Mouse (Mus musculus): ENCODE measurements around the gene Rabep1. TPM values are rescaled to one million over a fixed set of nuclear protein-coding genes. Genes with fewer than 3 reads are reported as not detected.

Gene Rabep1
- polyA plus RNA-seq, 1 experiment from 2014 or later = 29.5 TPM

- no peaks in the 10 kb centered on the region for H3K36me3 ChIP-seq (ENCODE audit: insufficient read depth, low read length)
- ATAC-seq (ENCODE audit: low FRiP score, low TSS enrichment) = no peak
- H3K9me3 ChIP-seq (ENCODE audit: low read length) = no peaks in the 10 kb centered on the region
- no peaks in the 10 kb centered on the region for H3K4me1 ChIP-seq (ENCODE audit: insufficient read depth, low read length)
- no peaks in the 10 kb centered on the region for H3K27me3 ChIP-seq (ENCODE audit: insufficient read depth, low read length)
- 8% methylated on average over 1 of the region's 1 CpGs for WGBS
- H3K27ac ChIP-seq (ENCODE audit: low read length) = no peak overlapping the region
- H3K9ac ChIP-seq (replicated peaks; ENCODE audit: low read length) = no peak overlapping the region
- H3K4me3 ChIP-seq (ENCODE audit: low read length) = no peak overlapping the region
- no peak overlapping the region for H3K4me2 ChIP-seq (replicated peaks; ENCODE audit: low read depth, low read length)
These were observed 35.6 kb upstream of the Rabep1 start for GRCm38 (mm10) chr11:70809011-70809410.

GRCm38 (mm10) chr11:70811041-70811440 is 33.5 kb upstream of the Rabep1 start:
- WGBS = 80% methylated on average over 5 of the region's 5 CpGs
- ATAC-seq (ENCODE audit: low FRiP score, low TSS enrichment) = no peak

GRCm38 (mm10) chr11:70811471-70812240 is 32.9 kb upstream of the Rabep1 start:
- WGBS = 80% methylated on average over 13 of the region's 13 CpGs
- H3K4me3 ChIP-seq (ENCODE audit: low read length) = no peak overlapping the region
- no peak overlapping the region for H3K27ac ChIP-seq (ENCODE audit: low read length)
- no peak overlapping the region for H3K9ac ChIP-seq (replicated peaks; ENCODE audit: low read length)
- H3K9me3 ChIP-seq (ENCODE audit: low read length) = no peaks in the 10 kb centered on the region
- no peak for ATAC-seq (ENCODE audit: low FRiP score, low TSS enrichment)
- H3K4me2 ChIP-seq (replicated peaks; ENCODE audit: low read depth, low read length) = no peak overlapping the region
- H3K4me1 ChIP-seq (ENCODE audit: insufficient read depth, low read length) = no peaks in the 10 kb centered on the region
- no peaks in the 10 kb centered on the region for H3K36me3 ChIP-seq (ENCODE audit: insufficient read depth, low read length)
- no peaks in the 10 kb centered on the region for H3K27me3 ChIP-seq (ENCODE audit: insufficient read depth, low read length)

More at GRCm38 (mm10) chr11:70811041-70811440, 33.5 kb upstream of the Rabep1 start:
- H3K36me3 ChIP-seq (ENCODE audit: insufficient read depth, low read length) = no peaks in the 10 kb centered on the region
- no peaks in the 10 kb centered on the region for H3K27me3 ChIP-seq (ENCODE audit: insufficient read depth, low read length)
- no peak overlapping the region for H3K9ac ChIP-seq (replicated peaks; ENCODE audit: low read length)
- H3K4me1 ChIP-seq (ENCODE audit: insufficient read depth, low read length) = no peaks in the 10 kb centered on the region
- H3K4me3 ChIP-seq (ENCODE audit: low read length) = no peak overlapping the region
- H3K27ac ChIP-seq (ENCODE audit: low read length) = no peak overlapping the region
- H3K4me2 ChIP-seq (replicated peaks; ENCODE audit: low read depth, low read length) = no peak overlapping the region
- no peaks in the 10 kb centered on the region for H3K9me3 ChIP-seq (ENCODE audit: low read length)

GRCm38 (mm10) chr11:70812365-70812764 is 32.2 kb upstream of the Rabep1 start, which contains the start of gene Scimp:
Gene Scimp, minus strand, starts transcription at chr11:70812586.
- no peak within 1 kb of the TSS for H3K4me2 ChIP-seq (replicated peaks; ENCODE audit: low read depth, low read length)
- WGBS = 84% methylated on average over 7 of the region's 7 CpGs

GRCm38 (mm10) chr11:70815071-70815470 is 29.5 kb upstream of the Rabep1 start:
- no peak overlapping the region for H3K27ac ChIP-seq (ENCODE audit: low read length)
- no peaks in the 10 kb centered on the region; the same call in 1 of the 2 replicates for H3K9me3 ChIP-seq (ENCODE audit: low read length)
- no peaks in the 10 kb centered on the region for H3K4me1 ChIP-seq (ENCODE audit: insufficient read depth, low read length)
- H3K27me3 ChIP-seq (ENCODE audit: insufficient read depth, low read length) = no peaks in the 10 kb centered on the region
- H3K36me3 ChIP-seq (ENCODE audit: insufficient read depth, low read length) = no peaks in the 10 kb centered on the region
- no peak for ATAC-seq (ENCODE audit: low FRiP score, low TSS enrichment)
- H3K4me3 ChIP-seq (ENCODE audit: low read length) = no peak overlapping the region
- H3K9ac ChIP-seq (replicated peaks; ENCODE audit: low read length) = no peak overlapping the region
- no peak overlapping the region for H3K4me2 ChIP-seq (replicated peaks; ENCODE audit: low read depth, low read length)
- WGBS = 86% methylated on average over 8 of the region's 8 CpGs

More at GRCm38 (mm10) chr11:70812365-70812764, 32.2 kb upstream of the Rabep1 start, which contains the start of gene Scimp:
- H3K36me3 ChIP-seq (ENCODE audit: insufficient read depth, low read length) = no peaks in the 10 kb centered on the region
- H3K27me3 ChIP-seq (ENCODE audit: insufficient read depth, low read length) = no peaks in the 10 kb centered on the region
- no peak for ATAC-seq (ENCODE audit: low FRiP score, low TSS enrichment)
- no peak within 1 kb of the TSS for H3K9ac ChIP-seq (replicated peaks; ENCODE audit: low read length)
- H3K9me3 ChIP-seq (ENCODE audit: low read length) = no peaks in the 10 kb centered on the region
- H3K4me1 ChIP-seq (ENCODE audit: insufficient read depth, low read length) = no peaks in the 10 kb centered on the region
- H3K4me3 ChIP-seq (ENCODE audit: low read length) = no peak within 1 kb of the TSS
- no peak within 1 kb of the TSS for H3K27ac ChIP-seq (ENCODE audit: low read length)

- no peaks in the 10 kb centered on the region for H3K36me3 ChIP-seq (ENCODE audit: insufficient read depth, low read length)
- no peaks in the 10 kb centered on the region for H3K4me1 ChIP-seq (ENCODE audit: insufficient read depth, low read length)
- no peak for ATAC-seq (ENCODE audit: low FRiP score, low TSS enrichment)
These were observed 29.0 kb upstream of the Rabep1 start for GRCm38 (mm10) chr11:70815498-70816078.

GRCm38 (mm10) chr11:70816770-70817169 is 27.8 kb upstream of the Rabep1 start:
- Histone ChIP-seq H3K4me1 (ENCODE audit: insufficient read depth, low read length) (peaks cover under 1% of the 10 kb centered on the region), H3K4me3 (ENCODE audit: low read length) (no peak overlapping the region), H3K27me3 (ENCODE audit: insufficient read depth, low read length) (no peaks in the 10 kb centered on the region), H3K4me2 (replicated peaks; ENCODE audit: low read depth, low read length) (no peak overlapping the region), H3K27ac (ENCODE audit: low read length) (no peak overlapping the region), H3K9me3 (ENCODE audit: low read length) (no peaks in the 10 kb centered on the region; the same call in 1 of the 2 replicates), H3K36me3 (ENCODE audit: insufficient read depth, low read length) (no peaks in the 10 kb centered on the region), H3K9ac (replicated peaks; ENCODE audit: low read length) (no peak overlapping the region)
- WGBS = 75% methylated on average over 4 of the region's 4 CpGs
- ATAC-seq (ENCODE audit: low FRiP score, low TSS enrichment) = no peak

More at GRCm38 (mm10) chr11:70815498-70816078, 29.0 kb upstream of the Rabep1 start:
- H3K4me3 ChIP-seq (ENCODE audit: low read length) = no peak overlapping the region
- WGBS = 24% methylated on average over 6 of the region's 6 CpGs
- H3K27me3 ChIP-seq (ENCODE audit: insufficient read depth, low read length) = no peaks in the 10 kb centered on the region
- H3K9ac ChIP-seq (replicated peaks; ENCODE audit: low read length) = no peak overlapping the region
- H3K27ac ChIP-seq (ENCODE audit: low read length) = no peak overlapping the region
- H3K9me3 ChIP-seq (ENCODE audit: low read length) = no peaks in the 10 kb centered on the region; the same call in 1 of the 2 replicates
- H3K4me2 ChIP-seq (replicated peaks; ENCODE audit: low read depth, low read length) = no peak overlapping the region

GRCm38 (mm10) chr11:70820120-70820519 is 24.5 kb upstream of the Rabep1 start:
- no peaks in the 10 kb centered on the region for H3K36me3 ChIP-seq (ENCODE audit: insufficient read depth, low read length)
- H3K9me3 ChIP-seq (ENCODE audit: low read length) = no peaks in the 10 kb centered on the region; the same call in 1 of the 2 replicates
- H3K4me1 ChIP-seq (ENCODE audit: insufficient read depth, low read length) = peaks cover 10% of the 10 kb centered on the region
- H3K4me3 ChIP-seq (ENCODE audit: low read length) = no peak overlapping the region
- H3K9ac ChIP-seq (replicated peaks; ENCODE audit: low read length) = no peak overlapping the region
- H3K27ac ChIP-seq (ENCODE audit: low read length) = no peak overlapping the region
- no peak overlapping the region for H3K4me2 ChIP-seq (replicated peaks; ENCODE audit: low read depth, low read length)
- H3K27me3 ChIP-seq (ENCODE audit: insufficient read depth, low read length) = no peaks in the 10 kb centered on the region
- no peak for ATAC-seq (ENCODE audit: low FRiP score, low TSS enrichment)
- whole genome bisulfite sequencing = 57% methylated on average over 8 of the region's 8 CpGs

GRCm38 (mm10) chr11:70821728-70822591 is 22.6 kb upstream of the Rabep1 start:
- Histone ChIP-seq H3K4me3 (ENCODE audit: low read length) (peak overlapping the region; percentile 8; the same call in 1 of the 2 replicates), H3K27ac (ENCODE audit: low read length) (peak overlapping the region; percentile 39), H3K4me1 (ENCODE audit: insufficient read depth, low read length) (peaks cover 10% of the 10 kb centered on the region), H3K9me3 (ENCODE audit: low read length) (no peaks in the 10 kb centered on the region; the same call in 1 of the 2 replicates), H3K27me3 (ENCODE audit: insufficient read depth, low read length) (no peaks in the 10 kb centered on the region), H3K9ac (replicated peaks; ENCODE audit: low read length) (no peak overlapping the region), H3K36me3 (ENCODE audit: insufficient read depth, low read length) (no peaks in the 10 kb centered on the region), H3K4me2 (replicated peaks; ENCODE audit: low read depth, low read length) (peak overlapping the region; percentile 33)
- ATAC-seq (ENCODE audit: low FRiP score, low TSS enrichment) = peak; percentile 80
- 25% methylated on average over 17 of the region's 17 CpGs for WGBS
